Mouse (Mus musculus) spleen, postnatal 36 days (tissue): ENCODE results near the gene Otulin.

Source experiments
- DNase-seq, 2 experiments: peaks; one replicate each; pipeline ENCODE4 v3.0.0; 2022; ENCODE audit warnings: low spot score in 2 of 2, mixed read lengths in 1 of 2

The Otulin gene

GRCm38 (mm10) chr15:27580771-27581170 lies 49.7 kb downstream of the Otulin start:
- no peak for DNase-seq

DNA sequence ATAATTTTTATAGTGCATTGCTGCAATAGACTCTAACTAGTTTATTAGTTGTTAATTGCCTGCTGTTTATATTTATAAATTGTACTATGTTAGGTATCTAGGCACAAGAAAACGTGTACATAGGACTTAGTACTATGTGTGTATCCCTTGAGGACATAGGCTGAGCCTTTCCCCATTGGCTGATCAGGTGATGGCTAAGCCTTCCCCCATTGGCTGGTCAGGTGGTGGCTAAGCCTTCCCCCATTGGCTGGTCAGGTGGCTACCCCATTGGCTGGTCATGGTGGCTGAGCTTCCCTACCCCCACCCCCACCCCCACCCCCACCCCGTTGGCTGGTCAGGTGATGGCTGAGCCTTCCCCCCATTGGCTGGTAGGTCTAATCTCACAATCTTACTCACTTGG lies 50.6 kb downstream of the Otulin start:
- no peak for DNase-seq

DNA sequence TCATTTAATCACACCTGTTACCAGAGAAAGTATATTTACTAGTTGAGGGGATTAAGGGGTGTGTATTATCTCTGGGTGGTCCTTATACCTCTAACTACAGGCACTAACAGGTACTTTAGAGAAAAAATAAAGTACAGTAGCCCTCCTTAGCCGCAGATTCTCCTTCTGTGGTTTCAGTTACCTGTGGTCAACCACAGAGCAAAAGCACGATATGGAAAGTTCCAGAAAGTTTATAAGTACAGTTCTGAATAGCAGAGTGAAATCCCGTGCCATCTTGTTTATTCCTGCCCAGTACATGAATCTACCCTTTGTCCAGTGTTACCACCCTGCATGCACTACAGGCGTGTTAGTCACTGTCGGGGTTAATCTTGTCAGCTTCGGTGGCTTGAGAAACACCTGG lies 51.6 kb downstream of the Otulin start:
- no peak for DNase-seq

DNA sequence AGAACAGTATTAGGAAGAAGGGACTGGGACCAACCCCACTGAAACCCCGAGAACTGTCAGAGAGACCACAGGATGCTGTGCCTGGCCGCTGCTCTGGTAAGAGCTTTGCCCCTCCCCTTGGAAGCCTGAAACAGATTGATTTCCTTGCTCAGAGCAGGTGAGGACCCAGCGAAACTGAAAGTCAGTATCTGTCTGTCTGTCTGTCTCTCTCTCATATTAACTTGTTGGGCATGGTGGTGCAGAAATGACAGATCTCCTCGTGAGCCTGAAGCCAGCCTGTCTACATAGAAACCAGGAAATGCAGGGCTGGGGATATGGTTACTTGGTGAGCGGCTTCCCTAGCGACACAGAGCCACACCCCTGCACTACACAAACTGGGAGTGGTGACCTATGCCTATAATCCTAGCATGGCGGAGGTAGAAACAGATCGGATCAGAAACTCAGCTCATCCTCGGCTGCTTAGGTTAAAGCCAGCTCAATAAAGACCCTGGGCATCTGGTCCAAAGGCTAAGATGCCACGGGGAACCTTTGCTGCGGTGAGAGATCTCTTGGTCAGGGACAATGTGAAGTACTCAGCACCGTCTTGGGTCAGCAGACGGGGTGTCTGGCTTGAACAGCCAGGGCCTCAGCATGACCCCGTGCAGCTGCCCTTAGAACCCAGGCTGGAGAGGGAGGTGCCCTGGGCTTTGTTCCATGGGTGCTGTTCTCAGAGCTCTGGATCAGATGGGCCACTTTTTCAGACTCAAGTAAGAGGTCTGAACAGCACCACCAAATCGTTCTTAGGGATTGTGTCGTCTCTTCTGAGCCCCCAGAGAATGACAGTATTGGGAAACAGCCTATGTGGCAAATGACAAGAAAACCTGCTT lies 52.3 kb downstream of the Otulin start:
- DNase-seq: no peak

GRCm38 (mm10) chr15:27576886-27577285 lies 53.6 kb downstream of the Otulin start:
- no peak for DNase-seq

- DNase-seq: no peak
Observed at GRCm38 (mm10) chr15:27575932-27576331, 54.6 kb downstream of the Otulin start.

GRCm38 (mm10) chr15:27574992-27575781 lies 55.3 kb downstream of the Otulin start:
- no peak for DNase-seq

GRCm38 (mm10) chr15:27571179-27571578 lies 59.3 kb downstream of the Otulin start:
- no peak for DNase-seq

DNA sequence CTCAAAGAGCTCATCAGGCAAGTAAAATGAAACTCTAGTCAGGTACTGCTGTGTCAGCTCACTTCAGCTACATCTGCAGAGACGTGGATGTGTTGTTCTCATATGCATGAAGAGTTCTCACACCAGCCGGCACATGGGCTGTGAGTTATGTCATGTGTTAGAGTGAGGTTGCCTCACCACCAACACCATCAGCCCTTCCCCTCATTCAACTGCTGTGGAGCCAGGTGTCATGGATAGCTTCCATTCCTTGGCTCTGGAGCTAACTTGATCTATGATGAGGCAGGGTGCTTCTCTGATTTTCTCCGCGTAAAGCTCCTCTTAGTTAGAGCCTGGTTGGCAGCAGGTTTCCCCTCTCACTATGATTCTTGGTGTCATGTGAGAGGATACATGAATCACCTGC lies 60.1 kb downstream of the Otulin start:
- no peak for DNase-seq

- DNase-seq: no peak
Observed at GRCm38 (mm10) chr15:27569924-27570323, 60.6 kb downstream of the Otulin start.

- DNase-seq: no peak
Observed at GRCm38 (mm10) chr15:27568371-27568770, 62.1 kb downstream of the Otulin start.

- DNase-seq: no peak
Observed at GRCm38 (mm10) chr15:27567356-27567755, 63.1 kb downstream of the Otulin start.

DNA sequence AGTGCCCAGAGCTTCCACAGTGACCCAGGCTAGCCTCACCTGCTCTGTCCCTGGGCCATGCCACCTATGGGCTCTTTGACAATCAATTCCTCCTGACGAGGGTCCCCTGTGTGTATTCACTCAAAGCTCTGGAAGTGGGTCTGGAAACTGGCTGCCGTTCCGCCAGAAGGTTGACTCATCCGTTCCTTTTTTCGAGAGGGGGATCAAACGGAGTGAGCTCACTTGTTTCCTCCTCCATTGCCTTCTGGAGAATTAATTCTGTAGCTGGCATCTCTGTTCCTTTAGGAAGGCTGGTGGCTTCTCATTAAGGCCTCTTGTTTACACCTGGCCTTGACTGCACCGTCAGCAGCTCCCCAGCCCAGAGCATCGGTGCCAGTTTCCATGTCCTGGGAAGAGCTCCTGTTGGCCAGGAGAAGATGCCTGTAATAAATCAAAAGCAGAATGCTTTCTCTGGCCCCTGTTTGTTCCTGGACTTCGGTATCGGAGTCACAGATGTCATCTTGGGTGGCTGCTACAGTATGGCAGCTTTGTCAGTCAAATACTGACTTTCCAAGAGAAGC lies 64.8 kb downstream of the Otulin start:
- no peak for DNase-seq

GRCm38 (mm10) chr15:27564106-27565100 lies 66.1 kb downstream of the Otulin start:
- DNase-seq: no peak

DNA sequence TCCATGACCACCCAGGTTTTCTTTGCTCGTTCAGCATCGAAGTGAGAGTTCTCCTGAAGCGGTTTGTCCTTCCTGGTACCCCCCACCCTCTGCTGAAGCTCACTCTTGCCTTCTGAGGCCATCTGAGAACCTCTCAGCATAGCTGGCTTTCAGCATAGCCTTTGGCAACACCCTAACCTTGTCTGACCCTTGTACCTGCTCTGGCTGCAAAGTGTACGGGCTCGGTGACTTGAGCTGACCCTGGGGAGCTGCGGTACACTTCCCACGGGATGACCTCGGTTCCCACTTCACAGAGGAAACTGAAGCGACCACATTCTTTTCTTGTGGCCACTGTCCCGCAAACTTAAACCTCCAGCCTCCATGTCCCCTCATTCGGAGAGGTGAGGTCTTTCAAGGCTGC lies 70.2 kb downstream of the Otulin start:
- DNase-seq: no peak

- no peak for DNase-seq
Observed at GRCm38 (mm10) chr15:27558456-27559147, 71.9 kb downstream of the Otulin start.

DNA sequence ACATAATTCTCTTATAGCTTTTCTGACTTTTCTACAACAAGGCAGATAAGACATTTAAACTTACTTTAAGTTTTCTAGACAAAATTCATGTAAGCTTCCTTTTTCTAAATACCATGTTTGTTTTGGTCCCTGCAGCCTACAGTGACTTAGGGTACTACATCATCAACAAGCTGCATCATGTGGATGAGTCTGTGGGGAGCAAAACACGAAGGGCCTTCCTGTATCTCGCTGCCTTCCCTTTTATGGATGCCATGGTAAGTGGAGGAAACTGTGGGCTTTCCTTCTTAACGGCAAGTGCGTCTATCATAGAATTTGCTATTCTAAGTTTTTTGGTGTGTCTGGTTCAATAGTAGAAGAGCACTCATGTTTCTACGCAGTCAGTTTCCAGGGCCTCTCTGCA lies 76.9 kb downstream of the Otulin start:
- DNase-seq: no peak

GRCm38 (mm10) chr15:27552129-27552700 lies 78.3 kb downstream of the Otulin start:
- DNase-seq: no peak

DNA sequence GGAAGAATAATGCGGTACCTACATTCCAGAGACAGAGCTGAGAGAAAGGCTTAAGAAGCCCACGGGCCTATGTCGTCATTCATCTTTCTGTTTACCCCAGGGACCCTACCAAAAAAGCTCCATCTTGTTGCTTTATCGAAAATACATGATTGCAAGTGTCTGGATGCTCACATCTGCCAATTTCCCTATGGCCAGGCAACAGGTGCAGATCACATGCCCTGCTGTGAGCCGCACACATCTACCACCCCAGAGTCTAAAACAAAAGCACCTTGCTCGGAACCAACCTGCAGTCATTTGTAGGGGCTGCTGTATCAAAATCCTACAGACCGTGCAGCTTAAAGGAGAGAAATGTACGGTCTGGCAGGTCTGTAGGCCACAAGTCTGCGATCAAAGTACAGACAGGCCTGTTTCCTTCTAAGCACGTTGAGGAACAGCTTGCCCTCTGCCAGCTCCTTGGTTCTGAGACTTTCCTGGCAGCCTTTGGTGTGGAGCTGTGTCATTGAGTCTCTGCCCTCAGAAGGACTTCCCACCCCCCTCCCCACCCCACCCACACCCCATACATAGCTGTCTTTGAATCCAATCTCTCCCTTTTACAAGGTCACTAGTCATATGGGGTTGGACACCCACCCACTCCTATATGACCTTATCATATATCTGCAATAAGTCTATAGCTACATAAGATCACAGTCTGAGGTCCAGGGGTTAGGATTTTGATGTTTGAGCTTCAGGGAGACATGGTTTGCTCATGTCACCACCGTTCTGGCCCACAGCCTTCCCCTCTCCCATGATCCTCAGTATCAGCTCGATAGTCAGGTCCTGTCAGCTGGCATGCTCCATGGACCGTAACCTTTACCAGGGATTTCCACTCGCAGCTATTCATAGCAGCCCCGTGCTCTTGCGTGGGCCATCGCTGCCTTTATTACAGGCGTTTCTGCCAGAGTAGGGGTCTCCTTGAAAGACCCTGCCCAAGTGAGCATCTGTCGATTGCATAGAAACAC lies 79.1 kb downstream of the Otulin start:
- DNase-seq: no peak
